Mouse (Mus musculus) monocyte, adult 59 days (primary cell): ENCODE results near the gene Pigl. TPM values are rescaled to one million over a fixed set of nuclear protein-coding genes. Genes with fewer than 3 reads are reported as not detected.

ENCODE experiments used
- total RNA-seq, 2 experiments: library from RNA; stranded (reverse); gene quantifications; one replicate each; pipeline ENCODE4 v1.2.4; 2023

Gene Pigl
- 1 to 10 TPM; 7.7 to 8.0 TPM for total RNA-seq

GRCm38 (mm10) chr11:62458276-62458724 lies at the start of gene Pigl, which contains the start of gene Ncor1:
Gene Pigl (plus strand): TSS chr11:62458460.
Gene Ncor1 (minus strand): TSS chr11:62458541.

GRCm38 (mm10) chr11:62539089-62539890 lies 81.0 kb downstream of the Pigl start, which contains the start of gene Cenpv:
Gene Cenpv (minus strand): TSS chr11:62539261.

GRCm38 (mm10) chr11:62550727-62551225 lies 92.5 kb downstream of the Pigl start, which contains the start of gene Ubb:
Gene Ubb (plus strand): TSS chr11:62551171.

Other genes starting within 250 kb of the Pigl start
- 10 to 100 TPM; 17.4 to 18.6 TPM for gene Adora2b, start 209.5 kb upstream of the Pigl start, total RNA-seq
- 1 to 10 TPM; 7.2 to 9.3 TPM for gene Zswim7, start 177.1 kb upstream of the Pigl start, total RNA-seq
- 10 to 100 TPM; 18.5 to 21.6 TPM for gene Ttc19, start 177.0 kb upstream of the Pigl start, total RNA-seq
- 100 to 1,000 TPM; 334 to 355 TPM for gene Ncor1, start 81 bp downstream of the Pigl start, total RNA-seq
- gene Cenpv, start 80.8 kb downstream of the Pigl start, total RNA-seq: 1 to 10 TPM; 3.1 to 7.6 TPM
- 1,000 to 10,000 TPM; 1,257 to 1,613 TPM for gene Ubb, start 92.7 kb downstream of the Pigl start, total RNA-seq
- gene Trpv2, start 116.0 kb downstream of the Pigl start, total RNA-seq: 10 to 100 TPM; 65.2 to 68.1 TPM
- gene Lrrc75a, start 190.1 kb downstream of the Pigl start, total RNA-seq: 1 to 10 TPM; 4.0 to 5.0 TPM
- gene Mmgt2, start 190.2 kb downstream of the Pigl start, total RNA-seq: 10 to 100 TPM; 19.5 to 19.7 TPM